Mouse (Mus musculus) olfactory bulb, adult 2 months (tissue): ENCODE measurements around the gene P2rx6. TPM values are rescaled to one million over a fixed set of nuclear protein-coding genes. Genes with fewer than 3 reads are reported as not detected.

Experiments used
- H3K27ac ChIP-seq: fragments of 200-500 bp; 2 replicates; pipeline ENCODE4 v1.5.1; 2012; ENCODE audit warnings: low read depth, low read length; ENCODE audit not compliant: insufficient read depth
- H3K4me1 ChIP-seq: fragments of 200-500 bp; 2 replicates; pipeline ENCODE4 v1.6.1; 2012; ENCODE audit warnings: low read length; ENCODE audit not compliant: control insufficient read depth, insufficient read depth
- H3K4me3 ChIP-seq: fragments of 200-500 bp; 2 replicates; pipeline ENCODE4 v1.5.1; 2012; ENCODE audit warnings: mild to moderate bottlenecking, low read depth, low read length, moderate library complexity; ENCODE audit not compliant: insufficient read depth
- CTCF ChIP-seq: fragments of 200-500 bp; IDR thresholded peaks from 2 replicates; pipeline ENCODE4 v1.5.1; 2012; ENCODE audit warnings: low read depth, mild to moderate bottlenecking, low read length, moderate library complexity; ENCODE audit not compliant: insufficient read depth
- POLR2A ChIP-seq: fragments of 200-500 bp; IDR thresholded peaks from 2 replicates; pipeline ENCODE4 v1.6.1; 2012; ENCODE audit warnings: mild to moderate bottlenecking, low read depth, low read length, moderate library complexity; ENCODE audit not compliant: insufficient read depth
- WGBS: fragments of 180-500 bp; shearing (Covaris S2); methylation state at CpG from one replicate; pipeline ENCODE4 v1.1.7; 2018; 5-methylcytosine and 5-hydroxymethylcytosine counted together
- polyA plus RNA-seq: library from polyadenylated mRNA; stranded (reverse); fragments of >200 nt; gene quantifications from 2 replicates; pipeline ENCODE4 v1.2.4, GENCODE M21; 2012; ENCODE audit warnings: low replicate concordance; ENCODE audit not compliant: missing spikeins, insufficient read depth, insufficient read length

P2rx6 gene
- polyA plus RNA-seq, 1 experiment = not detected

DNA sequence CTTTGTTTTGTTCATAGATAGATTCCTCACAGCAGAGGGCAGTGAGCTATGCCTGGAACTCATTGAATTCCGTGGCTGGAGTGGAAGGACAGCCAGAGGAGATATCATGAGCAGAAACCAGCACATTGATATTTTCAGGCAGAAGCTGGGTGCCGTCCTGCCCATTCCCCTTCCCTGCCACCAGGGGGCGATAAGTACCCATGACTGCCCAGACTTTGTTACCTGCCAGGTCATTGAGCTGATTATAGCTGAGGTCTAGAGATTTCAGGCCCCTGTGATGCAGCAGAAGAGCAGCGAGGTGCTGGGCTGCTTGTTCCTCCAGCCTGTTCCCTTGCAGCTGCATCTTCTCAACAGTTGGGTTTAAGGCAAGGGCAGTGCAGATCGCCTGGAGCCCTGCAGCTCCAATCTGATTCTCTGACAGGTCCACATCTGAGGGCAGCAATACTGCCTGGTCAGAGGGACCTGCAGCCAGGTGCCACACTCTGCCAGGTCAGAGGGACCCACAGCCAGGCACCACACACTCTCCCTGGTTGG, 3.7 kb upstream of the P2rx6 start:
- no peak overlapping the region for H3K27ac ChIP-seq
- H3K4me3 ChIP-seq = no peak overlapping the region
- peak; percentile 80 for TF ChIP-seq CTCF
- TF ChIP-seq POLR2A = no peak
- H3K4me1 ChIP-seq = peaks cover 36% of the 10 kb centered on the region
- WGBS = 3% methylated on average over 5 of the region's 5 CpGs

DNA sequence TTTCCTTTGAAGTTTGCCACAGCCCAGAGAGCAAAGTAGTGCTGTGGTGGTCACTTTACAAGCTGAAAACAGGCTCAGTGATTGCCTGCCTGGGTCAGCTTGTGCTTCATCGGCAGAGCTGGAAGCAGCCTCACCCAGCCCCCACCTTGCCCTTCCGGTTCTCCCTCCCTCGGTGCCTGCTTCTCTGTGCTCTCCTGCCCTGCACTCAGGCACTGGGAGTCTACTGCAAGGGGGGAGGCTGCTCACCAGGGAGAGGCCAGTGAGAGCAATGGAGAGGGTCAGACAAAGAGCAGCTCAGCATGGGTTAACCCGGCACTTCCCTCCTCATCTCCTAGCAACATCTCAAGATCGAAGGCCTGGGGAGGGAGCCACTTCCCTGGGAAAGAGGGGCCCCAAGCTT, 2.9 kb upstream of the P2rx6 start:
- TF ChIP-seq CTCF (no peak), POLR2A (no peak)
- no peak overlapping the region for H3K4me3 ChIP-seq
- H3K27ac ChIP-seq = no peak overlapping the region
- H3K4me1 ChIP-seq = peaks cover 34% of the 10 kb centered on the region
- WGBS = 6% methylated on average over 5 of the region's 5 CpGs

DNA sequence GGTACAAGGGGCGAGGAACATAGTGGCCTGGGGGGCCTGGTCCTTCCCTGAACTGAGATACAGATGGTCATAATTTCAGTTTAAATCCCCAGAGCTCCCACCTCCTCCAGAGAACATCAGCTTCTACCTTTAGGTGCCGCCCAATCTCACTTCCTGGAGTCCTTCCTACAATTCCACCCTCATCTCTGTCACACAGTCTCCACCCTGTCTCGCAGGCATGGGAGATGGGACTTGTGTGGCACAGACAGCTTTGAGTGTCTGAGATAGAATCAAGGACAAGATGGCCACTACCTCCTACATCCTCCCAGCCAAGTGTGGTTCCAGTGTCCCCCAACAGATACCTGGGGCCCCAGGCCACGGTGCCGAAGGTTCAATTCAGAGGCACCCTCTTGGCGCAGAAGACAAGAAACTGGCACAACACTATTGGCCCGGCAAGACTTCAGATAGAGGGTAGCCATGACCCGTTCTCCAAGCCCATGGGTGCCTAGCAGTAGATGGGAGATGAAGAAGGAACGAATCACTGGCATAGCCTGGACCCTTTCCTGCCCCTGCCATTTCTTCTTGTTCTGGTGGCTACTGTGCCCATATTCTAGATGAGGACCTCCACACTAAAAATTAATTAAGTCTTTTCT, 2.2 kb upstream of the P2rx6 start:
- no peak overlapping the region for H3K4me3 ChIP-seq
- TF ChIP-seq CTCF = no peak
- TF ChIP-seq POLR2A = no peak
- no peak overlapping the region for H3K27ac ChIP-seq
- WGBS = 70% methylated on average over 9 of the region's 9 CpGs
- H3K4me1 ChIP-seq = peaks cover 27% of the 10 kb centered on the region

DNA sequence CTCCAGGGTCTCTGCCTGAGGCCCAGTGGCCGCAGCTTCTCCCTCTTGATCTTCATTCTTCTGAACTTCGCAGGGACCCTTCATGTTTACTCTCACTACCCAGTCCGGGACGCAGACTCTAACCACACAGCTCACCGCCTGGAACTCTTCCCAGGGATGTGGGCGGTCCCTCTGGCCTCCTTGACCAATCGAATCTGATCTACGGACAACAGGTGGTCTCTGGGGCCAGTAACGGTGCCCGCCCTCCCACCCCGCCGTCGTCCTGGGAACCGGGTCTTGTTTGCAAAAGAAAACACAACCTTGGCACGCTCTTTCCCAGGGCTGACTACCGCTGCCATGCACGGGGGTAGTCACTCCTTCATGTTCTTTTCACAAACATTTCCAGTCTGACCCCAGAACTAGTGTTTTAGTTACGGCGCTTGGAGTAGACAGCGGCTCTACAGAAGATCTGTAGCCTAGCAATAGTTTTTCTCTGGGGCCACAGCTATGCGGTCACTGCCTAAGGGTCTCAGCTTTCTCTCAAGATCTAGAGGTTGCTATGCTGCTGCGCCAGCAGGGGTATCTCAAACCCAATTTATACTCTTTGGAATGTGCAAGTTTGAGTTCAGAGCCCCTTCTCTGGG, 446 bp upstream of the P2rx6 start, which contains the start of gene Lrrc74b:
TSS of gene Lrrc74b (minus strand) at position 120 of the 623 bp plus-strand sequence.
- WGBS = 7% methylated on average over 22 of the region's 22 CpGs
- H3K4me3 ChIP-seq = peak within 1 kb of the TSS; percentile 31
- no peak for TF ChIP-seq POLR2A
- TF ChIP-seq CTCF = no peak
- H3K4me1 ChIP-seq = peaks cover 27% of the 10 kb centered on the region
- no peak within 1 kb of the TSS for H3K27ac ChIP-seq

DNA sequence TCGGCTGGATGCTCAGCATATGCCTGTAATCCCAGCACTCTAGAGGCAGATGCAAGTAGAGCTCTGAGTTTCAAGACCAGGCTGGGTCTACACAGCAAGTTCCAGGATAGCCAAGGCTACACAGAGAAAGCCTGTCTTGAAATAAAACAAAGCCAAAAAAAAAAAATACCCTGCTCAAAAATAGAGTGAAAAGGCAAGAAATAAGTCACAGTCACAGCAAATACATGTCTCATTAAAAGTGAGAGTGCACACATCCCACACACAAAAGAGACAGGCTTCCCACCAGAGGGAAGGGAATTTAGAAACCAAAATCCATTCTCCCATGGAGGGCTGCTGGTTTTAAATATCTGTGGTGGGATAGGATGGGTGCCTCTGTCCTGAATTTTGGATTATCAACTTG, 1.9 kb downstream of the P2rx6 start:
- H3K4me3 ChIP-seq = no peak overlapping the region
- peak overlapping the region; percentile 43; the same call in 1 of the 2 replicates for H3K27ac ChIP-seq
- H3K4me1 ChIP-seq = peaks cover 22% of the 10 kb centered on the region
- TF ChIP-seq POLR2A (no peak), CTCF (no peak)
- WGBS = 9% methylated on average over 1 of the region's 1 CpGs

DNA sequence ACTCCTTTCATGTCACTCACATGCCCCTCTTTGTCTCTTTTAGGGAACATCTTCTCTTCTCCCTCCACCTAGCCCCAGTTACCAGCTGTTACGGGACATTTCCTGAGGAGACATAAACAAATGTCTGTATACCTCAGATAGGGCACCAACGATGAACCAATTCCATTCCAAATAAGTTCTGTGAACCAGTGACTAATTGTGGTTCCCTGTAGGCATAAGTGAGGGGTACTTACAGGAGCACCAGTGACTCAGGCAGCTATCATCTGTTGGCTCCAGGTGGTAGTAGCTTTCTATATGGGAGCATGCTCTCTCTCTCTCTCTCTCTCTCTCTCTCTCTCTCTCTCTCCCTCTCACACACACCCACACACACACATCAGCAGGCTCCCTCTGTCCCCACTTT, 2.5 kb downstream of the P2rx6 start:
- WGBS = 40% methylated on average over 2 of the region's 2 CpGs
- Histone ChIP-seq H3K4me3 (no peak overlapping the region), H3K4me1 (peaks cover 22% of the 10 kb centered on the region), H3K27ac (peak overlapping the region; percentile 43; the same call in 1 of the 2 replicates)
- TF ChIP-seq POLR2A = no peak
- TF ChIP-seq CTCF = no peak

DNA sequence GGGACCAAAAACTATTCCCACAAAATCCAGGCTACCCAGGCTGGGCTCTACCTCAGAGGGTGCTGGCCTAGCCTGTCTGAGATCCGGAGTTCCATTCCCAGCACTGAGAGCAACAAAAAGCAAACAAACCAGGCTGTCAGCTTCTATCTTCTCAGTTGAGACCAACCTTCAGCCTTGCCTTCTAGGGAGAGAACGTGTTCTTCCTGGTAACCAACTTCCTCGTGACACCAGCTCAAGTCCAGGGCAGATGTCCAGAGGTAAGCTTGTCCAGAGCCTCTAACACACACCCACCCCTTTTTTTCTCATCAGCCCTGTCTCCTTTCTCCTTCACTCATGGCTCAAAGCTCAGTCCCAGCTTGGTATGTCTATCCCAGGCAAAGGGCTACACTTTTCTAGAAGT, 3.1 kb downstream of the P2rx6 start:
- no peak overlapping the region for H3K27ac ChIP-seq

DNA sequence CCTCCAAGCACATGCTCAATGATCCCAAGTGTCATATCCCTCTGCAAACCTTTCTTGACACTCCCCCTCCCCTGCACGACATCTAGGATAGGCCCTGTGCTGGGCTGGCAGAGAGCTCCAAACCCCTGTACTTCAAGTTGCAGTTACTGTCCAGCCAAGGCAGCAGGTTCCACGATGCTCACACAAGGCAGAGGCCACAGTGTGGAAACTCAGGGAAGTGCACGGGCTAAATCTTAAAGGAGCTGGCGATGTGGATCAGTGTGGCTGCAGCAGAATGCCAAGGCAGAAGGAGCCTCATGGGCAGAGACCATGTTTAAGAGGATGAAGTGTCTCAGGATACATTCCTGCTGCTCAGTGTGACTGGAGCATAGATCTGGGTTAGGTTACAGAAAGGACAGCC, 4.5 kb downstream of the P2rx6 start:
- peaks cover 17% of the 10 kb centered on the region for H3K4me1 ChIP-seq
- 31% methylated on average over 4 of the region's 4 CpGs for WGBS
- H3K27ac ChIP-seq = no peak overlapping the region
- no peak for TF ChIP-seq CTCF
- TF ChIP-seq POLR2A = no peak
- H3K4me3 ChIP-seq = no peak overlapping the region

More for the DNA sequence above, 3.1 kb downstream of the P2rx6 start:
- WGBS = 76% methylated on average over 3 of the region's 3 CpGs
- TF ChIP-seq POLR2A = no peak
- no peak overlapping the region for H3K4me3 ChIP-seq
- peaks cover 22% of the 10 kb centered on the region for H3K4me1 ChIP-seq
